Mouse (Mus musculus) left cerebral cortex, adult 9 months (tissue): ENCODE results near the gene Tenm2.

Source experiments
- DNase-seq, 2 experiments: peaks; one replicate each; pipeline ENCODE4 v3.0.0; 2022; ENCODE audit warnings: low spot score in 2 of 2

The Tenm2 gene

GRCm38 (mm10) chr11:37235914-37236600 is at the start of gene Tenm2:
Tenm2 (minus strand) TSS chr11:37235964.
- DNase-seq = peak in 1 of 2 experiments; percentile 79

GRCm38 (mm10) chr11:37285186-37285585 is 49.4 kb upstream of the Tenm2 start:
- peak in 1 of 2 experiments; percentile 1 for DNase-seq

- DNase-seq = no peak
Measured at GRCm38 (mm10) chr11:37248796-37249195, 13.0 kb upstream of the Tenm2 start.

GRCm38 (mm10) chr11:37237096-37237725 is 1.4 kb upstream of the Tenm2 start:
- peak in 1 of 2 experiments; percentile 23 for DNase-seq

- DNase-seq = peak in 1 of 2 experiments; percentile 69
Measured at GRCm38 (mm10) chr11:37236601-37237083, 878 bp upstream of the Tenm2 start.

- no peak for DNase-seq
Measured at GRCm38 (mm10) chr11:37235021-37235795, 556 bp downstream of the Tenm2 start.

GRCm38 (mm10) chr11:37227404-37227803 is 8.4 kb downstream of the Tenm2 start:
- DNase-seq = no peak

- no peak for DNase-seq
Measured at GRCm38 (mm10) chr11:37226943-37227342, 8.8 kb downstream of the Tenm2 start.

- DNase-seq = no peak
Measured at GRCm38 (mm10) chr11:37222737-37223136, 13.0 kb downstream of the Tenm2 start.

GRCm38 (mm10) chr11:37222056-37222455 is 13.7 kb downstream of the Tenm2 start:
- DNase-seq = peak in 1 of 2 experiments; percentile 47

- no peak for DNase-seq
Measured at GRCm38 (mm10) chr11:37220921-37221320, 14.8 kb downstream of the Tenm2 start.

- peak; percentile 43 to 92 for DNase-seq
Measured at GRCm38 (mm10) chr11:37186132-37186531, 49.6 kb downstream of the Tenm2 start.

- no peak for DNase-seq
Measured at GRCm38 (mm10) chr11:37177426-37177825, 58.3 kb downstream of the Tenm2 start.

- peak; percentile 26 to 69 for DNase-seq
Measured at GRCm38 (mm10) chr11:37153933-37154880, 81.6 kb downstream of the Tenm2 start.

GRCm38 (mm10) chr11:37153382-37153781 is 82.4 kb downstream of the Tenm2 start:
- no peak for DNase-seq

- no peak for DNase-seq
Measured at GRCm38 (mm10) chr11:37150011-37150410, 85.8 kb downstream of the Tenm2 start.

- DNase-seq = no peak
Measured at GRCm38 (mm10) chr11:37143996-37144395, 91.8 kb downstream of the Tenm2 start.

- DNase-seq = no peak
Measured at GRCm38 (mm10) chr11:37143478-37143877, 92.3 kb downstream of the Tenm2 start.

GRCm38 (mm10) chr11:37128893-37129292 is 106.9 kb downstream of the Tenm2 start:
- DNase-seq = no peak

- DNase-seq = no peak
Measured at GRCm38 (mm10) chr11:37118058-37118457, 117.7 kb downstream of the Tenm2 start.

GRCm38 (mm10) chr11:37115188-37115587 is 120.6 kb downstream of the Tenm2 start:
- DNase-seq = no peak
